Mouse (Mus musculus): ENCODE data around the gene Stub1.

Stub1 gene

GRCm38 (mm10) chr17:25783861-25784574, 49.2 kb downstream of the Stub1 start:
- DNase-seq, result no peak

GRCm38 (mm10) chr17:25783086-25783485, 50.1 kb downstream of the Stub1 start:
- no peak for DNase-seq

GRCm38 (mm10) chr17:25781339-25781738, 51.9 kb downstream of the Stub1 start:
- DNase-seq, result no peak
